Mouse (Mus musculus) frontal cortex, adult (tissue): ENCODE data around the gene Sash1.

ENCODE experiments used
- ATAC-seq: cut with Nextera tagmentation; 2 replicates; pipeline ENCODE4 v1.9.2; 2017; ENCODE audit warnings: mild to moderate bottlenecking, moderate library complexity, mixed read lengths; ENCODE audit not compliant: low TSS enrichment

The Sash1 gene

GRCm38 (mm10) chr10:8851625-8852024 is 34.2 kb downstream of the Sash1 start:
- ATAC-seq: no peak

GRCm38 (mm10) chr10:8847974-8848373 is 37.9 kb downstream of the Sash1 start:
- ATAC-seq: no peak

GRCm38 (mm10) chr10:8846258-8846657 is 39.6 kb downstream of the Sash1 start:
- ATAC-seq: no peak

GRCm38 (mm10) chr10:8845230-8845770 is 40.6 kb downstream of the Sash1 start:
- ATAC-seq: no peak

GRCm38 (mm10) chr10:8839956-8840355 is 45.9 kb downstream of the Sash1 start:
- no peak for ATAC-seq

- ATAC-seq: peak; percentile 41
Measured at GRCm38 (mm10) chr10:8833816-8834464, 51.9 kb downstream of the Sash1 start.

- ATAC-seq: peak; percentile 61; the same call in 1 of the 2 replicates
Measured at GRCm38 (mm10) chr10:8826303-8826702, 59.6 kb downstream of the Sash1 start.

- ATAC-seq: no peak
Measured at GRCm38 (mm10) chr10:8825874-8826273, 60.0 kb downstream of the Sash1 start.

GRCm38 (mm10) chr10:8818066-8818465 is 67.8 kb downstream of the Sash1 start:
- ATAC-seq: no peak

GRCm38 (mm10) chr10:8813984-8814578 is 71.8 kb downstream of the Sash1 start:
- ATAC-seq: peak; percentile 28; the same call in 1 of the 2 replicates

- 0 out of 2 replicates have a peak, but pooled peaks have one; percentile 35 for ATAC-seq
Measured at GRCm38 (mm10) chr10:8813259-8813658, 72.6 kb downstream of the Sash1 start.

- no peak for ATAC-seq
Measured at GRCm38 (mm10) chr10:8812807-8813206, 73.1 kb downstream of the Sash1 start.

- ATAC-seq: no peak
Measured at GRCm38 (mm10) chr10:8811261-8812039, 74.4 kb downstream of the Sash1 start.

- no peak for ATAC-seq
Measured at GRCm38 (mm10) chr10:8810496-8810895, 75.4 kb downstream of the Sash1 start.

- ATAC-seq: no peak
Measured at GRCm38 (mm10) chr10:8808383-8808782, 77.5 kb downstream of the Sash1 start.

GRCm38 (mm10) chr10:8807581-8807980 is 78.3 kb downstream of the Sash1 start:
- no peak for ATAC-seq

GRCm38 (mm10) chr10:8805402-8805801 is 80.5 kb downstream of the Sash1 start:
- no peak for ATAC-seq

GRCm38 (mm10) chr10:8804292-8804691 is 81.6 kb downstream of the Sash1 start:
- ATAC-seq: no peak

- peak; percentile 25 for ATAC-seq
Measured at GRCm38 (mm10) chr10:8801719-8802347, 84.0 kb downstream of the Sash1 start.

GRCm38 (mm10) chr10:8801139-8801613 is 84.7 kb downstream of the Sash1 start:
- peak; percentile 87 for ATAC-seq

- no peak for ATAC-seq
Measured at GRCm38 (mm10) chr10:8797826-8798225, 88.0 kb downstream of the Sash1 start.

GRCm38 (mm10) chr10:8795336-8795735 is 90.5 kb downstream of the Sash1 start:
- ATAC-seq: peak; percentile 88
